Mouse (Mus musculus): Measurements from ENCODE around the gene Frmd4b. TPM values are rescaled to one million over a fixed set of nuclear protein-coding genes. Genes with fewer than 3 reads are reported as not detected.
"Not testable (repeated sequence)": the region's sequence is repeated elsewhere in the genome, so short reads cannot be mapped to it uniquely, and the experiment has no call there.

Gene Frmd4b
- polyA plus RNA-seq, 1 experiment from 2014 or later = 14.0 TPM

DNA sequence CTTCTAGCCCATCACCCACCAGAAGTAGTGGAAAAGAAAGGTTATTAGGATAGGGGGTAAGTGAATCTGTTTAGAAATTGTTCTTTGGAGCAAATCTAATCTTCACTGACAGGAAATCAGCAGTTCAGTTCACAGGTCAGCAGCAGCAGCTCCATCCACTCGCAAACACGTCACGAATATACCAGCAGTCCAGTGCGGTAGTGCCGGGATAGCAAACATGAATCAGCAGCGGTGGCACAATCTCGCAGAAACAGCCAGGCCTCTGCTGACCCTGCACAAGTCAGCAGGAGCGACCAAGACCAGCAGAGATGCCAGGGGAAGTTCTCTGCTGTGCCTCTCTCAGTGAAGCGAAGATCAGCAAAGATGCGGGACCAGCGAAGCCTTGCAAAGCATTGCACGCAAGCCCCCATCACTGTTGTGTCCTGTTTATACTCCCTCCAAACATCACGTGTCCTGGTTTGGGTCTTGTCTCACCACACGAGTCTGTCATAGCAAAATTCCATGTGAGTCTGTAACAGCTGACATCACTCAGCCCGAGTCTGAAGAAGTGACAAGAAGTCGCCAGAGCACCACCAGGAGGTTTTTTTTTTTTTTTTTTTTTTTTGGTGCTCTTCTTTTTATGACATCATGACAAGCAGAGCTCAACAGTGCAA, 344.2 kb downstream of the Frmd4b start:
- Histone ChIP-seq H3K4me3 (no peak overlapping the region), H3K9me3 (no peaks in the 10 kb centered on the region), H3K36me3 (no peaks in the 10 kb centered on the region), H3K27ac (no peak overlapping the region), H3K9ac (no peak overlapping the region), H3K4me2 (replicated peaks) (no peak overlapping the region), H3K27me3 (peaks cover 7% of the 10 kb centered on the region), H3K4me1 (peaks cover 20% of the 10 kb centered on the region)
- WGBS = 83% methylated on average over 16 of the region's 16 CpGs
- no peak for ATAC-seq (ENCODE audit: low FRiP score, low read depth)

DNA sequence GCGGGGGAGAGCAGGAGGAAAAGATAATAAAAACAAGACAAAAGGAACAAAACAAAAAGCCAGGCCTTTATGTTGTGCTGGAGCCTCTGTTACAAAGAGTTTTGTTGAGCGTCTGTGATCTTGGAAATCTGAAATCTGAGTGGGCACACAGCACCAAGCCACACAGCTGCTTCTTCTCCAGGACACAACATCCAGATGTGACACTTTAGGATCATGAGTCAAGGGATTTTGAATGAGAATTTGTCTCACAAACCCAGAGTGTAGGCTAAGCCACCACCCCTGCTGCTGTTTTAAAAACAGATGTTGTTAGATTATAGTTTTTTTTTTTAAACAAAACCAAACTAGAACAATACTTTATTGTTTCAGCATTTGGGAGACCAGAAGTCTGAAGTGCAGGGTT, 345.0 kb downstream of the Frmd4b start:
- no peak overlapping the region for H3K27ac ChIP-seq
- no peak for ATAC-seq (ENCODE audit: low FRiP score, low read depth)
- peaks cover 19% of the 10 kb centered on the region for H3K4me1 ChIP-seq
- whole genome bisulfite sequencing = 58% methylated on average over 2 of the region's 2 CpGs
- H3K9me3 ChIP-seq = no peaks in the 10 kb centered on the region
- no peaks in the 10 kb centered on the region for H3K36me3 ChIP-seq
- H3K4me3 ChIP-seq = no peak overlapping the region
- H3K27me3 ChIP-seq = peaks cover 7% of the 10 kb centered on the region
- H3K9ac ChIP-seq = no peak overlapping the region
- no peak overlapping the region for H3K4me2 ChIP-seq (replicated peaks)

DNA sequence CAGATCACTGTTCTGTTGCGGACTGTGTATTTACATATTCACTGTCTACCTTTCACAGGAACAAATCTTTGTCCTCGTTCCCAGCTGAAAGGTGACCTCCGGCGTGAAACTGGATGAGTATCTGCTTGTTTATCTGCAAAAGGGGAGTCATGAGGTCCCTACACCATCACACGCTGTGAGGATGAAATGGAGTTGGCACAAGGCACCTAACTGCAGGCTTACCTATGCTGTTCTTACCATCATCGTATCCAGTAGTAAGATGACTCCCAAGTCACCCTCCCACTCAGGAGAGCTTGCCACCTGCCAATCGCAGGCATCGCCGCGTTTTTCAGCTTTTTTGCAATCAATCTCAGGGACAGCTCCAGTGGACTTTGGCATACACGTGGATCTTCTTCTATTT, 347.7 kb downstream of the Frmd4b start:
- Histone ChIP-seq H3K9ac (no peak overlapping the region), H3K27ac (no peak overlapping the region), H3K36me3 (no peaks in the 10 kb centered on the region), H3K4me3 (no peak overlapping the region), H3K9me3 (no peaks in the 10 kb centered on the region), H3K4me2 (replicated peaks) (no peak overlapping the region), H3K4me1 (no peaks in the 10 kb centered on the region), H3K27me3 (peaks cover 4% of the 10 kb centered on the region; the same call in 1 of the 2 replicates)
- ATAC-seq (ENCODE audit: low FRiP score, low read depth) = no peak
- WGBS = 77% methylated on average over 11 of the region's 11 CpGs

DNA sequence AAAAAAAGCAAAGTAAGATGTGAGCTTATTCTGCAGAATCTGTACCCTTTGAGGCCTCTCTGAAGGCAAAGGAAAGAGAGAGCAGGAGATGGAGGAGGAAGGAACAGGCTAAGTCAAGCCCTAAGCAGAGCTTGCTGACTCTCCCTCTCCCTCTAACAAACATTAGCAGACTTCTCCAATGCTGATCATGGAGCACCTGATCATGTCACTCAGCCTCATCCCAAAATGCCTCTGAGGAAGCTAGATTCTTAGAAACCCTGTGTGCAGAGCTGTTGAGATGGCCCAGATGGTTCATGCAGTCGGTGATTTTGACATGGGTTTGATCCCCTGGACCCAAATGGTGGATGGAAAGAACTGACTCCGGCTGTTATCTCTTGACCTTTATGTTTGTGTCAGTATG, 350.2 kb downstream of the Frmd4b start:
- Histone ChIP-seq H3K4me2 (replicated peaks) (no peak overlapping the region), H3K27me3 (no peaks in the 10 kb centered on the region), H3K36me3 (no peaks in the 10 kb centered on the region), H3K9me3 (no peaks in the 10 kb centered on the region), H3K9ac (no peak overlapping the region), H3K4me1 (no peaks in the 10 kb centered on the region), H3K27ac (no peak overlapping the region), H3K4me3 (no peak overlapping the region)
- WGBS = 88% methylated on average over 2 of the region's 2 CpGs
- no peak for ATAC-seq (ENCODE audit: low FRiP score, low read depth)

DNA sequence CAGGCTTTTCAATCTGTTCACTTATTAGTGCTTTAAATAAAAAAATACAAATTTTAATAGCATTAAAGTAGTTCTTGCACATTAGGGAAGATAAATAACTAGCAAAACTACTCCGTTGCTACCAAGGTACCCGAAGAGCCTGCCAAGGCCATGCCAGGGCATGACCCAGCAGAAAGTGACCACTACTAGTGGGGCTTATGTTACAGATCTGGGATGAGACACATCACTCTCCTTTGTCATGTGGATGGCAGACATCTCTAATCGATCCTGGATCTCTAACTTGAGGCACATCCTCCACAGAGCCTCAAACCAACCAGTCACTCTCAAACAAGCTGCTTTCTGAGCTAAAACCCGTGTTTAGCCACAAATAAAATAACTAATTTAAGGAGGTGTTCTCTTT, 350.7 kb downstream of the Frmd4b start:
- no peak overlapping the region for H3K4me3 ChIP-seq
- no peak overlapping the region for H3K4me2 ChIP-seq (replicated peaks)
- H3K9ac ChIP-seq = no peak overlapping the region
- ATAC-seq (ENCODE audit: low FRiP score, low read depth) = no peak
- no peaks in the 10 kb centered on the region for H3K4me1 ChIP-seq
- 78% methylated on average over 4 of the region's 4 CpGs for WGBS
- no peaks in the 10 kb centered on the region for H3K9me3 ChIP-seq
- H3K27ac ChIP-seq = no peak overlapping the region
- H3K36me3 ChIP-seq = no peaks in the 10 kb centered on the region
- H3K27me3 ChIP-seq = no peaks in the 10 kb centered on the region

DNA sequence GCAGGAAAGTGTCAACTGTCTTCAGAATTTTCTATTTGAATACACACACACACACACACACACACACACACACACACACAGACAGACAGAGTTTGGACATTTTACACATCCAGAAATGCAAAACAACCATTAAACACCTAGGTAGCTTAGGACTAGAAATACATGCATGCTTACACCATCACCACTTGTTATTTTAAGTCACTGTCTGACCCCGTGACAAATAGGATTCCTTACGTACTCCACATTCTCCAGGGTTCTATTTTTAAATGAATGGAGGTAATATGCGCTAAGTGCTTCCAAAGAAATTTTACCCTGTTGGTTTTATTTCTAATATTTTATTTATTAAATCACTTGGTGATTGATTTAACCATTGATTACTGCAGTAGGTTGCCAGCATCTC, 351.6 kb downstream of the Frmd4b start:
- WGBS = 87% methylated on average over 3 of the region's 3 CpGs
- no peak overlapping the region for H3K4me3 ChIP-seq
- H3K9ac ChIP-seq = no peak overlapping the region
- no peaks in the 10 kb centered on the region for H3K9me3 ChIP-seq
- no peak overlapping the region for H3K27ac ChIP-seq
- no peaks in the 10 kb centered on the region for H3K4me1 ChIP-seq
- H3K27me3 ChIP-seq = no peaks in the 10 kb centered on the region
- no peak overlapping the region for H3K4me2 ChIP-seq (replicated peaks)
- no peaks in the 10 kb centered on the region for H3K36me3 ChIP-seq
- no peak for ATAC-seq (ENCODE audit: low FRiP score, low read depth)

DNA sequence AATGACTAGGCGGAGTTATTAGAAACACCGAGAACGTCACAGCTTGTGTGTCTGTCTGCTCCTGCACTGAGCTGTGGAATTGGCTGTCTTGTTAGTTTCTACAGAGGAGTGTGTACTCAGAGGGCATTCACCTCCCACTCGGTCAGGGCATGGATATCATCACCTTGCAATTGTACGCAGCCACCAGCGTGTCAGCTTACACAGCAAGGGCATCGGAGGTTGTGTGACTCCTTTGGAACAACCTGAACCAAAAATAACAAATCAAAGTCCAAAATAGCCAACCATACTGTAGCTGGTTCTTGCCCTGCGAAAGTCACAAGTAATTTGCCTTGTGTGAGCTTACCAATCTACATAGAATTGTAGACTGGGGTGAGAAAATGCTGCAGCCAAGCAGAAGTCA, 352.1 kb downstream of the Frmd4b start:
- no peak overlapping the region for H3K4me2 ChIP-seq (replicated peaks)
- H3K4me1 ChIP-seq = no peaks in the 10 kb centered on the region
- no peaks in the 10 kb centered on the region for H3K36me3 ChIP-seq
- H3K27me3 ChIP-seq = no peaks in the 10 kb centered on the region
- no peak overlapping the region for H3K4me3 ChIP-seq
- H3K9me3 ChIP-seq = no peaks in the 10 kb centered on the region
- WGBS = 81% methylated on average over 8 of the region's 8 CpGs
- ATAC-seq (ENCODE audit: low FRiP score, low read depth) = no peak
- no peak overlapping the region for H3K27ac ChIP-seq
- H3K9ac ChIP-seq = no peak overlapping the region

DNA sequence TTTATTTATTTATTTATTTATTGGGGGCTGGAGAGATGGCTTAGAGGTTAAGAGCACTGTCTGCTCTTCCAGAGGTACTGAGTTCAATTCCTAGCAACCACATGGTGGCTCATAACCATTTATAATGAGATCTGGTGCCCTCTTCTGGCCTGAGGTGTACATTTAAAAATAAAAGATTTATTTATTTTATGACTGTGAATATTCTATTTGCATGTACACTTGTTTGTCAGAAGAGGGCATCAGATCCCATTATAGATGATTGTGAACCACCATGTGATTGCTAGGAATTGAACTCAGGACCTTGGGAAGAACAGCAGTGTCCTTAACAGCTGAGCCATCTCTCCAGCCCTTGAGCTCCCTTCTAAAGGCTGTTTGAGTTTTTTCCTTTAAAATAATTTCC, 353.6 kb downstream of the Frmd4b start:
- H3K4me2 ChIP-seq (replicated peaks); ATAC-seq (ENCODE audit: low FRiP score, low read depth); H3K27ac ChIP-seq: not testable (repeated sequence)

DNA sequence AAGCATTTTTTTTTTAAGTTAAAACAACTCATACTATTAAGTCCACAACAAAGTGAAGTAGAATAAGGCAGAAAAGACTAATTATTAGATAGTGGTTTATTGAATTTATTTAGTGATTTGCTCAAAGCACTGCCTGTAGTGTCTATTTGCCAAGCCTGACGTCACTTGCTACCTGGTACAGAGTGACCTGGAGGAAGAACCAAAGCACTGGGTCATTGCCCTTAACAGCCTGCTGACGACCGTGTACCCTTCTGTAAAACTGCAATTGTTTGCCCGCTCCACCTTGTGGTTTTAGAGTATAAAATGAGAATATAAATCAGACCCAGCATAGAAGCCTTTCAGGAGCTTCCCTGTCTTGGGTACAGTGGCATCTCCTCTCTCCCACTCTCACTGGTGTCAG, 355.1 kb downstream of the Frmd4b start:
- no peak for ATAC-seq (ENCODE audit: low FRiP score, low read depth)
- Histone ChIP-seq H3K27me3 (no peaks in the 10 kb centered on the region), H3K4me1 (no peaks in the 10 kb centered on the region), H3K27ac (no peak overlapping the region), H3K4me2 (replicated peaks) (no peak overlapping the region), H3K4me3 (no peak overlapping the region), H3K9me3 (no peaks in the 10 kb centered on the region), H3K9ac (no peak overlapping the region), H3K36me3 (no peaks in the 10 kb centered on the region)
- WGBS = 67% methylated on average over 4 of the region's 4 CpGs

More for the DNA sequence above, 353.6 kb downstream of the Frmd4b start:
- not testable (repeated sequence) for H3K9ac ChIP-seq, H3K36me3 ChIP-seq, H3K9me3 ChIP-seq, H3K27me3 ChIP-seq, H3K4me1 ChIP-seq, H3K4me3 ChIP-seq

DNA sequence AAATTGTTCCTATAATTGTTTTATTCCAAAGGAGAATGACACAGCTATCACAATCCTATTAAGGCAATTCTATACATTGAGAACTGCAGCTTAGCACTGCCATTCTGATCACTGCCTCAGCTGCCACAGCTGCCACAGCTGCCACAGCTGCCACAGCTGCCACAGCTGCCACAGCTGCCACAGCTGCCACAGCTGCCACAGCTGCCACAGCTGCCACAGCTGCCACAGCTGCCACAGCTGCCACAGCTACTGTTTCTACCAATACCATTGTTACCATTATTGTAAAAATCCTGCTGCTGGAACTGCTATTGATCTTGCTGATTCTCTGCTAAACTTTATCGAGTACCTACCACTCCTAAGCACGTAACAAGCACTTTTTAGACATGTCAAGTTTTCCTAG, 357.4 kb downstream of the Frmd4b start:
- not testable (repeated sequence) for H3K4me1 ChIP-seq; ATAC-seq (ENCODE audit: low FRiP score, low read depth); H3K9ac ChIP-seq; H3K4me3 ChIP-seq; H3K9me3 ChIP-seq; H3K4me2 ChIP-seq (replicated peaks); H3K27ac ChIP-seq; H3K27me3 ChIP-seq; H3K36me3 ChIP-seq
- 94% methylated on average over 2 of the region's 2 CpGs for WGBS

DNA sequence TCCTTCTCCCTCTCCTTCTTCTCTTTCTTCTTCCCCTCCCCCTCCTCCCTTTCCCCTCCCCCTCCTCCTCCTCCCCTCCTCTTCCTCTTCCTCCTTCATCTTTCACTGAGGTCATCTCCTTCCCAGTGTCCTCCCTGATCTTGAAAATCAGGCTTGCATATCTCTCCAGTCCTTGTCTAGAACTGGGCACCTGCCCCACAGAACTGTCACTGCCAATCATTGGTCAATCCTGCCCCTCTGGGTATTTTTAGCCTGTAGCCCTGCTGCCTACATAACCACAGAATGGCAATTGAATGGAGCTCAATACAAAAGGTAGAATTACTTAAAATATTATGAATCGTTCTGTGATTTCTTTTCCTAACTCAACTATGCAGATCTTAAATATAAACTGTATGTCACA, 358.9 kb downstream of the Frmd4b start:
- H3K4me2 ChIP-seq (replicated peaks) = no peak overlapping the region
- H3K9me3 ChIP-seq = no peaks in the 10 kb centered on the region
- no peaks in the 10 kb centered on the region for H3K4me1 ChIP-seq
- no peak overlapping the region for H3K9ac ChIP-seq
- WGBS = 81% methylated on average over 1 of the region's 1 CpGs
- no peak for ATAC-seq (ENCODE audit: low FRiP score, low read depth)
- no peaks in the 10 kb centered on the region for H3K27me3 ChIP-seq
- no peak overlapping the region for H3K27ac ChIP-seq
- H3K4me3 ChIP-seq = no peak overlapping the region
- no peaks in the 10 kb centered on the region for H3K36me3 ChIP-seq

DNA sequence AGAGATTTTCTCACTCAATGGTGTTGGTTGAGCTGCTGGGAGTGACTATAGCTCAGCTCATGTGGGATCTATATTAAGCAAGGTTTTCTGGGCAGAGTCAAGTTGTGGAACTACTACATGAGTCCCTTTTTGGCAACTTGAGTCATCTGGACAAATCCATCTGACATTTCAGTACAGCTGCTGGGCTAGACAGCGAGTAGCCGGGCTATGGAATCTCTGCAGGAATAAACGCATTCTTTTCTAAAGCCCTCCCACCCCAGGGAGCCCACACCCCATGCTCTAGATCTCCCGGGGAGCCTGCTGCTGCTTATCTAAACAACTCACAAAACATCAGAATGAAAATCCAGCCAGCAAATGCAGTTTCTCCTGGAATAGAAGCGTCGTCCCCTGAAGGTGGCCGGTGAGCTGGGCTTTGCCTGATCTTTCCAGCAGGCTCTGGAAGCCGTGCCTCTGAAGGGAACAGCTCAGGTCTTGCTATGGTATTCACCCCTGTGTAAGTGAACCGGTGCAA, 364.6 kb downstream of the Frmd4b start, which contains the start of gene Lmod3:
Lmod3 (minus strand) TSS at position 49 of the 511 bp plus-strand sequence.
- H3K27me3 ChIP-seq = peaks cover 7% of the 10 kb centered on the region; the same call in 1 of the 2 replicates
- H3K4me3 ChIP-seq = no peak within 1 kb of the TSS
- H3K4me1 ChIP-seq = 0 out of 2 replicates have a peak, but pooled peaks cover 3% of the 10 kb centered on the region
- peak; percentile 61 for ATAC-seq (ENCODE audit: low FRiP score, low read depth)
- 36% methylated on average over 9 of the region's 9 CpGs for WGBS
- H3K36me3 ChIP-seq = no peaks in the 10 kb centered on the region
- H3K9me3 ChIP-seq = no peaks in the 10 kb centered on the region
- H3K4me2 ChIP-seq (replicated peaks) = no peak within 1 kb of the TSS
- H3K27ac ChIP-seq = no peak within 1 kb of the TSS
- no peak within 1 kb of the TSS for H3K9ac ChIP-seq

DNA sequence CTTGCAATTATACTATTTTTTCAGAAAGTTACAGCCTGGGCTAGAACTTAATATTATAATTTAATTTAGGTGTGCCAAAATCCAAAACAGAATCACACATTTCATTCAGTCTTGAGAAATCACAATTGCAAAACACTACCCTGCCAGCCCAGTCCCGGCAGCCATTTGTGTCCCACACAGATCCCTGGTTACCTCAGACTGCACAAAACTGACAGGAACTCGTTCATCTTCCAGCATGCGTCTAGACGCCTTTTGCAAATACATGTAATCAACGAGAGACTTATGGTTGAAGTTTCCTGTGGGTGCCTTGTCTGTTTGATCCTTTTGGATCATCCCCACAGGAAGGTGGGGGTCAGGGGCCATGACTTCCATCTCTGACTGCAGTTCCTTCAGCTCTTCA, 365.3 kb downstream of the Frmd4b start:
- H3K4me1 ChIP-seq = 0 out of 2 replicates have a peak, but pooled peaks cover 3% of the 10 kb centered on the region
- no peaks in the 10 kb centered on the region for H3K36me3 ChIP-seq
- ATAC-seq (ENCODE audit: low FRiP score, low read depth) = no peak
- WGBS = 69% methylated on average over 5 of the region's 5 CpGs
- no peak overlapping the region for H3K27ac ChIP-seq
- no peak overlapping the region for H3K9ac ChIP-seq
- peaks cover 14% of the 10 kb centered on the region; the same call in 1 of the 2 replicates for H3K27me3 ChIP-seq
- H3K4me3 ChIP-seq = no peak overlapping the region
- H3K9me3 ChIP-seq = no peaks in the 10 kb centered on the region
- H3K4me2 ChIP-seq (replicated peaks) = no peak overlapping the region
